Mouse (Mus musculus) cortical plate, adult 2 months (tissue): ENCODE measurements around the gene March8.

Experiments used
- CTCF ChIP-seq: fragments of 200-500 bp; IDR thresholded peaks from 2 replicates; pipeline ENCODE4 v1.5.1; 2011; ENCODE audit warnings: mild to moderate bottlenecking, control low read depth, low read length; ENCODE audit not compliant: insufficient read depth; ENCODE audit errors: extremely low read depth
- POLR2A ChIP-seq: fragments of 200-500 bp; IDR thresholded peaks from 2 replicates; pipeline ENCODE4 v1.6.1; 2011; ENCODE audit warnings: mild to moderate bottlenecking, low read length, control low read depth; ENCODE audit not compliant: insufficient read depth; ENCODE audit errors: extremely low read depth

DNA sequence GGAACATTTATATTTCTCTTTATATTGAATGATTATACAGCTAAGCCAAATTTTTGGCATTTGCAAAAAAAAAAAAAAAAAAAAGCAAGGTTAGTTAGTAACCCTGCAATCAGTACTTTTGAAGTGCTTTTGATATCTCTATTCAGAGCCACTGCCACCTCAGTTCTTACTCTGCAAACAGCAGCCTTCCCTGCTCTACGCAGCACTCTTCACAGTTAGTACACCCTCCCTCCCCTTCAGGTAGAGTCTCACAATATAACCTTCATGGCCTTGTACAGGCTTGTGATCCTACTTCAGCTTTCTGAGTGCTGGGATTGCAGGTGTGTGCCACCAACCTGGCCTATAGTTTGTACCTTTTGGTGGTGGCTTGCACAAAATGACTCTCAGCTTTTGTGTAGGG is 15.6 kb downstream of the March8 start:
- TF ChIP-seq CTCF: no peak
- no peak for TF ChIP-seq POLR2A
